Mouse (Mus musculus) ES-Bruce4 (cell line): ENCODE results near the gene Slc25a47.

Experiments used
- CTCF ChIP-seq: IDR thresholded peaks from one replicate; pipeline ENCODE4 v1.8.1; 2011; ENCODE audit warnings: low read depth, low read length
- EP300 ChIP-seq: IDR thresholded peaks from 2 replicates; pipeline ENCODE4 v1.6.1; 2011; ENCODE audit warnings: low read depth, low read length; ENCODE audit not compliant: insufficient read depth
- POLR2A ChIP-seq: IDR thresholded peaks from one replicate; pipeline ENCODE4 v1.8.1; 2011; ENCODE audit warnings: low read length; ENCODE audit not compliant: insufficient read depth

GRCm38 (mm10) chr12:108826958-108827535 is 8.8 kb upstream of the Slc25a47 start:
- TF ChIP-seq POLR2A: no peak
- no peak for TF ChIP-seq CTCF
- TF ChIP-seq EP300: no peak
